Mouse (Mus musculus): Measurements from ENCODE around the gene Sap30l. TPM values are rescaled to one million over a fixed set of nuclear protein-coding genes. Genes with fewer than 3 reads are reported as not detected.

The Sap30l gene
- polyA plus RNA-seq, 1 experiment from 2014 or later = 6.9 TPM

DNA sequence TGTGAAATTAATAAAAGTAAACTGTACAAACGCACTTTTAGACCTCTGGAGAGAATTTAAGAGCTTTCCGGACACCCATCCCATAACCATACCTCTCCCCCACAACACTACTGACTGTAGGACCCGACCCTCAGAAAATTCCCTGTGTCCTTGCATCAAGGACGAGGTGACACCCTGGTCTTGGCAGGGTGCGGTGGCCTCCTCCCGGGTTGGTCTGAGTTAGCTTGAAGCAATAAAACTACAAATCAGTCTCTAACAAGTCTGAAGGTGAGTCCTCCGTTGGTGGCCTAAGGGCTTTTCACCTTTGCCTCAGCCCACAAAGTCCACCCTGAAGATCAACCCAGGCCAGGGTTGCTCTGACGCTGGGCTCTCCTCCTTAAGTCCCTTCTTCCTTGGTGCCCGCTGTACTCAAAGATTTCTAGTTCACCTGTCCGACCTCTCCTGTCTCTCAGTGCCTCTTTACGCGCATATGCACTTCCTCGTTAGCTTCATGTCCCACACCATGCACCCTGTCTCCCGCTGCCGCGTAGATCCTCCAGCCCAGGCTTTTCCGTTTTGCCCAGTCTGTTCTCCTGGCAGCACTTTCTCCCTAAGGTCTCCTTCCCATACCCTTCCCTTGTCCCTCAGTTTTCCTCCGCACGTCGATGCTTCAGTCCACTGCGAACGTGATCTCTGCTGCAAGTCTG, 1.0 kb upstream of the Sap30l start:
- Histone ChIP-seq H3K4me3 (peak overlapping the region; percentile 74), H3K36me3 (no peaks in the 10 kb centered on the region), H3K27ac (replicated peaks) (peak overlapping the region; percentile 85), H3K9ac (peak overlapping the region; percentile 85), H3K27me3 (replicated peaks) (no peaks in the 10 kb centered on the region), H3K9me3 (no peaks in the 10 kb centered on the region), H3K4me2 (peak overlapping the region; percentile 99), H3K4me1 (peaks cover 28% of the 10 kb centered on the region)
- 13% methylated on average over 22 of the region's 22 CpGs for WGBS
- ATAC-seq (ENCODE audit: extremely low read depth, insufficient number of reproducible peaks, low FRiP score, low TSS enrichment) = no peak

- no peaks in the 10 kb centered on the region for H3K27me3 ChIP-seq (replicated peaks)
- peaks cover 10% of the 10 kb centered on the region for H3K36me3 ChIP-seq
- peak; percentile 40 for ATAC-seq (ENCODE audit: extremely low read depth, insufficient number of reproducible peaks, low FRiP score, low TSS enrichment)
- H3K4me1 ChIP-seq = peaks cover 28% of the 10 kb centered on the region
- under 1% methylated on average over 64 of the region's 85 CpGs for WGBS
- peak overlapping the region; percentile 99 for H3K4me2 ChIP-seq
- peak overlapping the region; percentile 85 for H3K27ac ChIP-seq (replicated peaks)
- peak overlapping the region; percentile 96 for H3K9ac ChIP-seq
- no peaks in the 10 kb centered on the region for H3K9me3 ChIP-seq
- H3K4me3 ChIP-seq = peak overlapping the region; percentile 74
Measured at GRCm38 (mm10) chr11:57801766-57802510, 501 bp downstream of the Sap30l start.

GRCm38 (mm10) chr11:57802511-57802870, 1.1 kb downstream of the Sap30l start:
- no peaks in the 10 kb centered on the region for H3K9me3 ChIP-seq
- H3K27me3 ChIP-seq (replicated peaks) = no peaks in the 10 kb centered on the region
- ATAC-seq (ENCODE audit: extremely low read depth, insufficient number of reproducible peaks, low FRiP score, low TSS enrichment) = no peak
- H3K4me2 ChIP-seq = peak overlapping the region; percentile 99
- peak overlapping the region; percentile 74 for H3K4me3 ChIP-seq
- WGBS = under 1% methylated on average over 18 of the region's 18 CpGs
- H3K36me3 ChIP-seq = peaks cover 11% of the 10 kb centered on the region
- H3K4me1 ChIP-seq = peaks cover 31% of the 10 kb centered on the region
- peak overlapping the region; percentile 96 for H3K9ac ChIP-seq
- H3K27ac ChIP-seq (replicated peaks) = peak overlapping the region; percentile 85

- no peak for ATAC-seq (ENCODE audit: extremely low read depth, insufficient number of reproducible peaks, low FRiP score, low TSS enrichment)
- H3K4me3 ChIP-seq = no peak overlapping the region
- no peak overlapping the region for H3K4me2 ChIP-seq
- 75% methylated on average over 3 of the region's 3 CpGs for WGBS
- H3K27me3 ChIP-seq (replicated peaks) = no peaks in the 10 kb centered on the region
- H3K36me3 ChIP-seq = peaks cover 34% of the 10 kb centered on the region
- H3K9ac ChIP-seq = no peak overlapping the region
- no peaks in the 10 kb centered on the region for H3K9me3 ChIP-seq
- no peak overlapping the region for H3K27ac ChIP-seq (replicated peaks)
- peaks cover 33% of the 10 kb centered on the region for H3K4me1 ChIP-seq
Measured at GRCm38 (mm10) chr11:57805047-57805446, 3.6 kb downstream of the Sap30l start.

- peak; percentile 23; the same call in 1 of the 2 replicates for ATAC-seq (ENCODE audit: extremely low read depth, insufficient number of reproducible peaks, low FRiP score, low TSS enrichment)
- 93% methylated on average over 17 of the region's 17 CpGs for WGBS
- Histone ChIP-seq H3K9ac (no peak overlapping the region), H3K4me1 (peaks cover 18% of the 10 kb centered on the region), H3K4me3 (no peak overlapping the region), H3K36me3 (peaks cover 67% of the 10 kb centered on the region), H3K9me3 (no peaks in the 10 kb centered on the region), H3K27me3 (replicated peaks) (no peaks in the 10 kb centered on the region), H3K4me2 (no peak overlapping the region), H3K27ac (replicated peaks) (no peak overlapping the region)
Measured at GRCm38 (mm10) chr11:57809017-57809731, 7.7 kb downstream of the Sap30l start.

GRCm38 (mm10) chr11:57809732-57810098, 8.3 kb downstream of the Sap30l start:
- H3K4me3 ChIP-seq = no peak overlapping the region
- WGBS = 85% methylated on average over 8 of the region's 8 CpGs
- H3K4me1 ChIP-seq = peaks cover 18% of the 10 kb centered on the region
- H3K36me3 ChIP-seq = peaks cover 67% of the 10 kb centered on the region
- H3K27ac ChIP-seq (replicated peaks) = no peak overlapping the region
- no peak overlapping the region for H3K9ac ChIP-seq
- ATAC-seq (ENCODE audit: extremely low read depth, insufficient number of reproducible peaks, low FRiP score, low TSS enrichment) = no peak
- H3K9me3 ChIP-seq = no peaks in the 10 kb centered on the region
- H3K27me3 ChIP-seq (replicated peaks) = no peaks in the 10 kb centered on the region
- no peak overlapping the region for H3K4me2 ChIP-seq

- 86% methylated on average over 7 of the region's 7 CpGs for WGBS
- Histone ChIP-seq H3K36me3 (peaks cover 66% of the 10 kb centered on the region), H3K4me2 (no peak overlapping the region), H3K9me3 (no peaks in the 10 kb centered on the region), H3K9ac (no peak overlapping the region), H3K27ac (replicated peaks) (no peak overlapping the region), H3K4me1 (peaks cover 18% of the 10 kb centered on the region), H3K4me3 (no peak overlapping the region), H3K27me3 (replicated peaks) (no peaks in the 10 kb centered on the region)
- no peak for ATAC-seq (ENCODE audit: extremely low read depth, insufficient number of reproducible peaks, low FRiP score, low TSS enrichment)
Measured at GRCm38 (mm10) chr11:57811006-57811405, 9.6 kb downstream of the Sap30l start.

- Histone ChIP-seq H3K27ac (replicated peaks) (no peak overlapping the region), H3K4me1 (peaks cover 18% of the 10 kb centered on the region), H3K9ac (no peak overlapping the region), H3K27me3 (replicated peaks) (no peaks in the 10 kb centered on the region), H3K9me3 (no peaks in the 10 kb centered on the region), H3K4me2 (no peak overlapping the region), H3K4me3 (no peak overlapping the region), H3K36me3 (peaks cover 56% of the 10 kb centered on the region)
- WGBS = 95% methylated on average over 8 of the region's 8 CpGs
- peak; percentile 69; the same call in 1 of the 2 replicates for ATAC-seq (ENCODE audit: extremely low read depth, insufficient number of reproducible peaks, low FRiP score, low TSS enrichment)
Measured at GRCm38 (mm10) chr11:57812212-57812611, 10.8 kb downstream of the Sap30l start.

DNA sequence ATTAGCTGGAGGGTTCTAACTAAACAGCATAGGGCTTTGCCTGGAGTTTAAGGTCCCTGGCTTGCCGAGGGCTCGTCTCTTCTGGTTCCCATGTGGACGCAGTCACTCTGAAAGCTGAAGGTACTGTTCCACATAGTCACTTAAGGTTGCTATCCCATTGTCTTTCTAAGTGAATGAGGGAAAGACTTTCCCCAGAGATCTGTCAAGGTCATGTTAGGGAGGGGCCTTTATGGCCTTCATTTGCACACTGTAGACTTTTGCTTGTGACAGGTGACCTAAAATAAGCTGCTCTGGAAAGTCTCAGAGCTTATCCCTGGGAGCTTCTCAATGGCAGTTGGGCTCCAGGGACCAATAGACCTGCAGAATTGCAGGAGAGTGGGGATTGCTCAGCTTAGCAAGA, 12.2 kb downstream of the Sap30l start:
- WGBS = 86% methylated on average over 3 of the region's 3 CpGs
- ATAC-seq (ENCODE audit: extremely low read depth, insufficient number of reproducible peaks, low FRiP score, low TSS enrichment) = no peak

DNA sequence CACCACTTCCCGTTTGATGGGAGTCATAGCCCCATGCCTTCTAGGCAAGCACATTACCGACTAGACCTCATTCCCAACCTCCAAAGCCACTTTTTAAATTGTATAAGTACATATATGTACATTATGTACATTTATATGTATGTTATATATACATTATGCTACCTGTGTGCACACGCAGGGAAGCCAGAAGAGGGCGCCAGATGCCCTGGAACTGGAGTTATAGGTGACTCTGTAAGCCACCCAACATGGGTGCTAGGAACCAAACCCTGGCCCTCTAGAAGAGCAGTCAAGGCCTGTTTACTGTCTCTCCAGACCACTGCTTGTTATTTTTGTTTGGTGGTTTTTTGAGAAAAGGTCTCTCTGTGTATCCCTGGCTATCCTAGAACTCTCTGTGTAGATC, 16.8 kb downstream of the Sap30l start:
- Histone ChIP-seq H3K9me3 (no peaks in the 10 kb centered on the region), H3K27ac (replicated peaks) (no peak overlapping the region), H3K9ac (no peak overlapping the region), H3K4me1 (peaks cover 28% of the 10 kb centered on the region), H3K4me3 (no peak overlapping the region), H3K27me3 (replicated peaks) (no peaks in the 10 kb centered on the region), H3K4me2 (no peak overlapping the region), H3K36me3 (peaks cover 1% of the 10 kb centered on the region; the same call in 1 of the 2 replicates)
- WGBS = 80% methylated on average over 4 of the region's 4 CpGs
- no peak for ATAC-seq (ENCODE audit: extremely low read depth, insufficient number of reproducible peaks, low FRiP score, low TSS enrichment)

More for the DNA sequence above, 12.2 kb downstream of the Sap30l start:
- no peaks in the 10 kb centered on the region for H3K27me3 ChIP-seq (replicated peaks)
- H3K36me3 ChIP-seq = peaks cover 46% of the 10 kb centered on the region
- no peak overlapping the region for H3K4me2 ChIP-seq
- peaks cover 14% of the 10 kb centered on the region for H3K4me1 ChIP-seq
- H3K4me3 ChIP-seq = no peak overlapping the region
- H3K9me3 ChIP-seq = no peaks in the 10 kb centered on the region
- H3K9ac ChIP-seq = no peak overlapping the region
- peak overlapping the region; percentile 16; the same call in 1 of the 2 replicates for H3K27ac ChIP-seq (replicated peaks)

DNA sequence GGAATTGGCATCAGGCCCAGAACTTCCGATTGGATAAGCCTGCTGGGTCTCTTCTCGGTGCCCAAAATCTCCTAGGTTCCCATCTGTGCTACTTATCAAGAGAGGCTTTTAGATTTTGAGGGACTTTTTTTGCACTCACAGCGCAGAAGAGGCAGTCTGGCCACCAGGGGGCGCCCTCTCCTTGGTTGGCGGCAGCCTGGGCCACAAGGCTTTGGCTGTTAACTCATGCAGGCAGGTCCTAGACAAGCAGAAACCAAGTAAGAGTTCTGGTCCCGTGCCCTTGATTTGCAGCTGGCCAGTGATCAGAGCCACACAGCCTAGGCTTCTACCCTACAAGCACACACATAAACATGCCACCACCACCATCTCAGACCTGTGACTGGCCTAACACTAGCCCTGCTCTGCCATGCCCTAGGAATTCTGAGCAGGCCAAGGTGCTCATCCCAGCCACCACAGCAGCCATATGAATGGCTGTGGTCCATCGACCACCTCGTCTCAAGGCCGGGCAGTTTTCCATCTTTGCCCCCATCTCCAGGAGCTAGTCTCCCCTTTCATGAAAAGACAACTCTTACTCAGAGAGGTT, 18.7 kb downstream of the Sap30l start:
- 22% methylated on average over 9 of the region's 9 CpGs for WGBS
- peaks cover 10% of the 10 kb centered on the region for H3K27me3 ChIP-seq (replicated peaks)
- no peaks in the 10 kb centered on the region for H3K9me3 ChIP-seq
- H3K4me3 ChIP-seq = no peak overlapping the region
- H3K27ac ChIP-seq (replicated peaks) = 0 out of 2 replicates have a peak overlapping the region, but pooled peaks have one; percentile 26
- no peak for ATAC-seq (ENCODE audit: extremely low read depth, insufficient number of reproducible peaks, low FRiP score, low TSS enrichment)
- no peak overlapping the region for H3K4me2 ChIP-seq
- H3K9ac ChIP-seq = peak overlapping the region; percentile 67; the same call in 1 of the 2 replicates
- peaks cover 25% of the 10 kb centered on the region for H3K4me1 ChIP-seq
- H3K36me3 ChIP-seq = no peaks in the 10 kb centered on the region

Measured in heart, embryonic 13.5 days (tissue).